Mouse (Mus musculus): ENCODE results near the gene Stk38. TPM values are rescaled to one million over a fixed set of nuclear protein-coding genes. Genes with fewer than 3 reads are reported as not detected.

The Stk38 gene
- polyA plus RNA-seq, 1 experiment from 2014 or later = 90.4 TPM

Other genes with a start within 250 kb of the Stk38 start
- 4.3 and 8.8 TPM in 2 replicates for gene Mapk13, start 238.7 kb downstream of the Stk38 start, polyA plus RNA-seq (2015; fragmentation: Nextera tagmentation; extraction: Ambion mirVana)
- 6.7 and 7.2 TPM in 2 replicates for gene Brpf3, start 206.9 kb downstream of the Stk38 start, polyA plus RNA-seq (2015; fragmentation: Nextera tagmentation; extraction: Ambion mirVana)
- 0.03 TPM in 1 of 2 replicates, not detected in the other for gene Pnpla1, start 149.6 kb downstream of the Stk38 start, polyA plus RNA-seq (2015; fragmentation: Nextera tagmentation; extraction: Ambion mirVana)
- 0.40 and 0.43 TPM in 2 replicates for gene 4930539E08Rik, start 92.7 kb downstream of the Stk38 start, polyA plus RNA-seq (2015; fragmentation: Nextera tagmentation; extraction: Ambion mirVana)
- 0.24 TPM in 1 of 2 replicates, not detected in the other for gene Pxt1, start 64.2 kb downstream of the Stk38 start, polyA plus RNA-seq (2015; fragmentation: Nextera tagmentation; extraction: Ambion mirVana)
- 56.8 and 59.2 TPM in 2 replicates for gene Kctd20, start 56.0 kb downstream of the Stk38 start, polyA plus RNA-seq (2015; fragmentation: Nextera tagmentation; extraction: Ambion mirVana)
- gene Srsf3, start 24.6 kb upstream of the Stk38 start, polyA plus RNA-seq (2015; fragmentation: Nextera tagmentation; extraction: Ambion mirVana) = 323 and 367 TPM in 2 replicates
- gene Cdkn1a, start 83.0 kb upstream of the Stk38 start, polyA plus RNA-seq (2015; fragmentation: Nextera tagmentation; extraction: Ambion mirVana) = 70.1 and 70.7 TPM in 2 replicates
- 2.2 and 4.4 TPM in 2 replicates for gene Rab44, start 106.2 kb upstream of the Stk38 start, polyA plus RNA-seq (2015; fragmentation: Nextera tagmentation; extraction: Ambion mirVana)
- gene Cpne5, start 230.2 kb upstream of the Stk38 start, polyA plus RNA-seq (2015; fragmentation: Nextera tagmentation; extraction: Ambion mirVana) = 13.3 and 14.1 TPM in 2 replicates